Mouse (Mus musculus) embryonic facial prominence, embryonic 10.5 days (tissue): ENCODE results near the gene Fam107b. TPM values are rescaled to one million over a fixed set of nuclear protein-coding genes. Genes with fewer than 3 reads are reported as not detected.

ENCODE experiments used
- DNase-seq: peaks from one replicate; pipeline ENCODE4 v3.0.0-alpha.2; 2017; ENCODE audit warnings: low spot score
- H3K27ac ChIP-seq: fragments of 300-500 bp; sonication (generic); replicated peaks from 2 replicates; pipeline ENCODE4 v1.5.1; 2016; ENCODE audit warnings: mild to moderate bottlenecking
- H3K27me3 ChIP-seq: fragments of 300-500 bp; sonication (generic); replicated peaks from 2 replicates; pipeline ENCODE4 v1.6.1; 2016; ENCODE audit warnings: low read depth, mild to moderate bottlenecking; ENCODE audit not compliant: poor library complexity, severe bottlenecking
- H3K36me3 ChIP-seq: fragments of 300-500 bp; sonication (generic); replicated peaks from 2 replicates; pipeline ENCODE4 v1.6.1; 2016; ENCODE audit warnings: mild to moderate bottlenecking, moderate library complexity
- H3K4me1 ChIP-seq: fragments of 300-500 bp; sonication (generic); 2 replicates; pipeline ENCODE4 v1.6.1; 2016
- H3K4me3 ChIP-seq: fragments of 300-500 bp; sonication (generic); 2 replicates; pipeline ENCODE4 v1.5.1; 2016; ENCODE audit warnings: mild to moderate bottlenecking, moderate library complexity
- H3K9me3 ChIP-seq: fragments of 300-500 bp; sonication (generic); 2 replicates; pipeline ENCODE4 v1.6.1; 2016; ENCODE audit warnings: mild to moderate bottlenecking
- WGBS: fragments of 180-500 bp; shearing (Covaris S2); methylation state at CpG from one replicate; pipeline ENCODE4 v1.1.7; 2016; 5-methylcytosine and 5-hydroxymethylcytosine counted together
- polyA plus RNA-seq: library from polyadenylated mRNA; unstranded; fragments of >200 nt; fragmentation: Nextera tagmentation; extraction: Ambion mirVana; gene quantifications from 2 replicates; pipeline ENCODE4 v1.2.1, GENCODE M21; 2016

Fam107b gene
- polyA plus RNA-seq, 1 experiment from 2014 or later: 60.4 TPM

DNA sequence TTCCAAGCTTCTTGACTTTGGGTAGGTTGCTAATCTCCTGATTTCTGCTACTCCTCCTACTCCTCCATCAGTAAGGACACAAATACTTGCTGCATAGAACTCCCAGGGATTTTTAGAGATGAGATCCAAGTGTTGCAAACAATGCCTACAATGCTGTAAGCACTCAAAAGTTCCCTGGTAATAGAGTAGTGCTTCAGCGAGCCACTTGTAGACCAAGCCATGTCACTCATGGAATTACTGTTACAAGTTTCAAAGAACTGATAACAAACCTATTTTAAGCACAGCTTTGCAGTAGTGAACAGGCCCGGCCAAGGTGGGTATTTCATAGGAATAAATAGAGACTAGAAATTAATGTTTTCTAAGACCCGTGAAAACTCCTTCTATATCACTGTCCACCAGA, 174.8 kb downstream of the Fam107b start:
- no peaks in the 10 kb centered on the region for H3K9me3 ChIP-seq
- H3K27ac ChIP-seq: no peak overlapping the region
- H3K36me3 ChIP-seq: peaks cover 2% of the 10 kb centered on the region; the same call in 1 of the 2 replicates
- H3K27me3 ChIP-seq: no peaks in the 10 kb centered on the region
- H3K4me1 ChIP-seq: peaks cover 62% of the 10 kb centered on the region
- 83% methylated on average over 3 of the region's 3 CpGs for WGBS
- DNase-seq: no peak
- no peak overlapping the region for H3K4me3 ChIP-seq

DNA sequence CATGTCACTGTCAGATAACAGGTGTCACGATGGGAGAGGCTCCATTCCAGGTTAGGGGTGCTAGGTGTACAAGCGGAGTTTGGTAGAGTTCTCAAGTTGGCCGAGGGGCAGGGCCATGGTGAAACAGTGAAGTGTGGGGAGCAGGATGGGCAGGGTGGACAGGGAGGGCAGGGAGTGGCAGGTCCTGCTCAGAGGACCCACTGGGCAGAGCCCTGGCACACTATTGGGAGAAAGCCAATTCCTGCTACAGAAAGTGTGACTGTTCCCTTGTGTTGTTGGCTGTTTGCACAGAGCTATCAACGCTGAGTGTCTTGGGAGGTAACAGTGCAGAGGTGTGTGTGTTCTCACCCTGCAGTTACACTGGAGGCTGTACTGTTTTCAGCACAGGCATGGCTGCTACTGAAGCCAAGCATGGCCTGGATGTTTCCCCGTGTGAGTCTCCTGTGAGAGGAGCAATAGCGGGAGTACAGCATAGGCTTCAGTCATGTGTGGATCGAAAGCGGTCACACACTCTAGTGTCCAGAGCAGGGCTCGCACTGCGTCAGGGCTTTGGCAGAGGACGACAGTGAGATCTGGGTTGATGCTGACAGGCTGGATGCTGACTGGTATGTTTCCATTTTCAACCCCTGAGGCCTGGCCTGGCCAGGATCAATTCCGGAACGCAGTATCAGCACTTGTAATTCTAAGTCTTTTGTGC, 175.8 kb downstream of the Fam107b start:
- Histone ChIP-seq H3K4me1 (peaks cover 56% of the 10 kb centered on the region), H3K27me3 (no peaks in the 10 kb centered on the region), H3K4me3 (no peak overlapping the region), H3K27ac (no peak overlapping the region), H3K36me3 (peaks cover 2% of the 10 kb centered on the region; the same call in 1 of the 2 replicates), H3K9me3 (no peaks in the 10 kb centered on the region)
- WGBS: 87% methylated on average over 13 of the region's 13 CpGs
- no peak for DNase-seq

GRCm38 (mm10) chr2:3748714-3749503, 178.6 kb downstream of the Fam107b start:
- H3K27me3 ChIP-seq: no peaks in the 10 kb centered on the region
- peak; percentile 62 for DNase-seq
- H3K9me3 ChIP-seq: no peaks in the 10 kb centered on the region
- H3K27ac ChIP-seq: peak overlapping the region; percentile 75
- no peak overlapping the region for H3K4me3 ChIP-seq
- no peaks in the 10 kb centered on the region for H3K36me3 ChIP-seq
- 56% methylated on average over 12 of the region's 12 CpGs for WGBS
- H3K4me1 ChIP-seq: peaks cover 56% of the 10 kb centered on the region

DNA sequence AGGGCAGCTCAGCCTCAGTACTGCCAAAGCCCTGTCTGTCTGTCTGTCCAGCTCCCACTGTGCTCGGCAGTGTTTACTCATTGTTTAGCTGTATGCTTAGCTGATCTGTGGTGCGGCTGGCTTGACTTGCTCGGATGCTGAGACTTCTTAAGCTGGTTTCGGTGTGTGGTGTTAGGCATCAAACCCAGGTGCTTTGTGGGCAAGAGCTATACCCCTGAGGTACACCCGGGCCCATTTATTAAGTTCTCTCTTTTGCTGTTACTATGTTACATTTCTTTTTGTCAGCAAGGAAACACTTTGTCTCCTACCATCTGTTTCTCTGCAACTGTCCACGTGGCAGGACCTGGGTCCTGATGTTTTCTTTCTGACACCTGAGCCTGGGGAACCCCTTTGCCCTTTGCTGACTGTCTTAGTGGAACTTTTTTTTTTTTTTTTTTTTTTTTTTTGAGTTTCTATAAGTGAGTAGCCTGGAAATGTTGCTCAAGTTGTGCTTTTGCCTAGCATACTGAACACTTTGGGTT, 179.3 kb downstream of the Fam107b start:
- Histone ChIP-seq H3K27me3 (no peaks in the 10 kb centered on the region), H3K4me3 (no peak overlapping the region), H3K27ac (peak overlapping the region; percentile 75), H3K9me3 (no peaks in the 10 kb centered on the region), H3K4me1 (peaks cover 52% of the 10 kb centered on the region), H3K36me3 (no peaks in the 10 kb centered on the region)
- peak; percentile 38 for DNase-seq
- 55% methylated on average over 6 of the region's 6 CpGs for WGBS

DNA sequence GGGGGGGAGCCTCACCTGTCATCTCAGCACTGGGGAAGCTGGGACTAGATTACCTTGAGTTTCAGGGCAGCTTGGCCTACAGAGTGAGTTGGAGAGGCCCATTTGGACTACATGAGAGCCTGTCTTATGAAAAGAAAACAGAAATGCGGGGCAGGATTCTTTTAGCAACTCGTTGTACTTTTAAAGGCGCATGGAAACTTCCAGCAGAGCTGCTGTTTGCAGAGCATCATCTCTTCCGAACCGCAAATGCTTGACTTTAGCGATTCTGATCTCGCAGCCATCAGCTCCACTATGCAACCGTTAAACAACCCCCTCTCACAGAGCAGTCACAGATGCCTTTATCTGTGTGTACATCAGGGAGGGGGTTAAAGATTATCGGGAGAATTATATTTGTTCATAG, 179.8 kb downstream of the Fam107b start:
- no peak for DNase-seq
- WGBS: 84% methylated on average over 9 of the region's 9 CpGs
- peaks cover 50% of the 10 kb centered on the region for H3K4me1 ChIP-seq
- H3K27me3 ChIP-seq: no peaks in the 10 kb centered on the region
- no peak overlapping the region for H3K27ac ChIP-seq
- H3K36me3 ChIP-seq: no peaks in the 10 kb centered on the region
- no peak overlapping the region for H3K4me3 ChIP-seq
- H3K9me3 ChIP-seq: no peaks in the 10 kb centered on the region

DNA sequence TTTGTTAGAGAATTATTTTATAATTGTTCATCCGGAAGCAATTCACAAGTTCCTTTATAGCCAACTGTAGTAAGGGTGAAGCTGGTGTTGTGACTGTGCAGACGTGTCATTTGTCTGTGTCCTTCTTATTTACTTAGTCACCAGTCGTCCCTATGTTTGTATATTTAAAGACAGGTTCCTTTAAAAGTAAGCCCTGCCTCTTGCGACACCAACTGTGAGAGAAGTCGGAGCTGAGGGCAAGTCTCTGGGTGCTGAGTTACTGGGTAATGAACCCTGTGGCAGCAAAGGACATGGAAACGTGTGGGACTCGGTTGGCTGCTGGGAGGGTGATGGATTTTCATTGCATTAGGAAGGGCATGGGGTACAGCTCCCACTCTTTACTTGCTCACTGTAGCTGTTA, 182.1 kb downstream of the Fam107b start:
- peaks cover 40% of the 10 kb centered on the region for H3K4me1 ChIP-seq
- no peak overlapping the region for H3K4me3 ChIP-seq
- DNase-seq: no peak
- H3K27ac ChIP-seq: no peak overlapping the region
- no peaks in the 10 kb centered on the region for H3K27me3 ChIP-seq
- no peaks in the 10 kb centered on the region for H3K9me3 ChIP-seq
- no peaks in the 10 kb centered on the region for H3K36me3 ChIP-seq
- 75% methylated on average over 7 of the region's 7 CpGs for WGBS

DNA sequence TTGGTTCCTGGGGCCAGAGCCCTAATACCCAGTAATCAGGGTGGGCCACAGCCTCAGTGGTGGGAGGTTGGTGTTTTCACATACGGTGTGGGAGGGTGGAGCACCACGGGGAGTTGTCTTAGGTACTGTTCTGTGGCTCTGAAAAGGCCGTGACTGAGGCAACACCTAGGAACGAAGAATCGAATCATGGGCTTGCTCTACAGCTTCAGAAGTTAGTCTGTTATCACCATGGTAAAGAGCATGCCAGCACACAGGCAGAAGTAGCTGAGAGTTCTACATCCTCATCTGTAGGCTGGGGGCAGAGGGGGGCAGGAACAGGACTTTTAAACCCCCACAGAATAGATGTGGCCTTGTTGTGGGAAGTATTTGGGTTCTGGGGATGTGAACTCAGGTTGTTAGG, 182.6 kb downstream of the Fam107b start:
- 92% methylated on average over 5 of the region's 5 CpGs for WGBS
- H3K27me3 ChIP-seq: no peaks in the 10 kb centered on the region

DNA sequence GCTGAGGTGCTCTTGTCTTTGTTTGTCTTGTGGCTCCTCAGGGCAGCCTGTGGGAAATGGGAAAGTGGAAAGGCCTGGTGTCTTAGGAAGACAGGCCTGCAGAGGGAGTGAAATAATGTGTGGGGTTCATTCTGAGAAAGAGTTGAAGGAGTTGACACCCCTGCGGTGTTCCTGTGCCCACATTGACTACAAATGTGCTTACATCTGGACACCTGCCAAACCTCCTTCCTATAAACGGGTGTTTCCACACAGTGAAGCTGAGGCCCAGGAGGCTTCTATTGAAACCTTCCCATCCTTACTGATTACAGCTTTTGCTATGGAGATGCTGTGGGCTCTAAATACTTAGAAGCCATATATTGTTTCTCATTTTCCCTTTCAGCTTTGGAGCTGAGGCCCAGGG, 183.5 kb downstream of the Fam107b start:
- WGBS: 89% methylated on average over 2 of the region's 2 CpGs
- Histone ChIP-seq H3K27me3 (no peaks in the 10 kb centered on the region), H3K4me1 (peaks cover 32% of the 10 kb centered on the region), H3K36me3 (no peaks in the 10 kb centered on the region), H3K9me3 (no peaks in the 10 kb centered on the region), H3K4me3 (no peak overlapping the region), H3K27ac (no peak overlapping the region)
- no peak for DNase-seq

More for the DNA sequence above, 182.6 kb downstream of the Fam107b start:
- no peaks in the 10 kb centered on the region for H3K36me3 ChIP-seq
- peaks cover 40% of the 10 kb centered on the region for H3K4me1 ChIP-seq
- no peak for DNase-seq
- H3K27ac ChIP-seq: no peak overlapping the region
- no peak overlapping the region for H3K4me3 ChIP-seq
- H3K9me3 ChIP-seq: no peaks in the 10 kb centered on the region

DNA sequence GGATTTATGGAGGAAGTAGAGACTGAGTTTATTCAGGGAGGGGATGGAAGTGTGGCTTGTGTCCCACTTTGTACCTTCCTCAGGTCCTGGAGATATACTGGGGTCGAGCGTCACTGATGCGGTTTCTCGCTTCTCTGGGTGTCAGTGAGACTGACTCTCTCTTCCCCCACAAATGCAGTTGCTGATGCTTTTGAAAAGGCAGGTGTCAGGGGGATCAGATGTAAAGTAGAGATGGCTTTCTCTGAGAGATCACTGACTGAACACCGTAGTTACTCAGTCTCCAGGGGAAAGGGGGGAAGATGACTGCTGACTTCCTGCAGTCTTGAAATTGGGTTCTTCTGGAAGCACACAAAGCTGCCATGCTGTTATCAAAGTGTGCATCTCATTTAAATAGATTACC, 185.6 kb downstream of the Fam107b start:
- H3K4me3 ChIP-seq: no peak overlapping the region
- H3K27ac ChIP-seq: no peak overlapping the region
- no peaks in the 10 kb centered on the region for H3K27me3 ChIP-seq
- DNase-seq: no peak
- WGBS: 88% methylated on average over 5 of the region's 5 CpGs
- H3K9me3 ChIP-seq: no peaks in the 10 kb centered on the region
- H3K36me3 ChIP-seq: no peaks in the 10 kb centered on the region
- peaks cover 23% of the 10 kb centered on the region for H3K4me1 ChIP-seq

GRCm38 (mm10) chr2:3758406-3758805, 188.1 kb downstream of the Fam107b start:
- Histone ChIP-seq H3K9me3 (no peaks in the 10 kb centered on the region), H3K4me1 (peaks cover 35% of the 10 kb centered on the region), H3K36me3 (no peaks in the 10 kb centered on the region), H3K27ac (no peak overlapping the region), H3K27me3 (no peaks in the 10 kb centered on the region), H3K4me3 (no peak overlapping the region)
- 91% methylated on average over 6 of the region's 6 CpGs for WGBS
- DNase-seq: no peak

DNA sequence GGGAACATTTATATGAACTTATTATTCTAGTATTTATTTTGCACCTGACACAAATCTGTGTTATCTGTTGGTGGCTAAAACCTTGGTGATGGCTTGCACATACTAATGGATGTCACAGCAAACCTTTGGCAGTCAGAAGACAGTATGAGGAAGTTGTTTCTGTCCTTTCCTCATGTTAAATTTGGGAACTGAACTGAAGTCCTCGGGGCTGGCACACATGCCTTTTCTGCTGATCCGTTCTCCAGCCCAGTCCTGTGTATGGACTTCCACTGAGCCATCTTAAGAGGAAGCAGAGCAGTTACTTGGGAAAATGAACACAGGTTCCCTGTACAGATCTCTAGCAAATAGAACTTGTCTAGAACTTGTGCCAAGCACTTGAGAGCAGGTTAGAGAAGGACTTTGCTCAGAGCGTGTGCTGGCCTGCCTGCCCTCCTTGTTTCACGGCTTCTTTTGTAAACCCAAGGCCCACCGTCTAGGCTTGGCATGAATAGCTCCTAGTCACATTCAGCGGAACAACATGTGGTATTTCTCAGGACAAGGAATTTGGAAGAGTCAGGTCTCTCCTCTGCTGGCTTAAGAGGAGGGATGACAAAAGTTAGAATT, 190.0 kb downstream of the Fam107b start:
- Histone ChIP-seq H3K27ac (no peak overlapping the region; the same call in 1 of the 2 replicates), H3K27me3 (no peaks in the 10 kb centered on the region), H3K4me3 (no peak overlapping the region), H3K4me1 (peaks cover 26% of the 10 kb centered on the region), H3K9me3 (no peaks in the 10 kb centered on the region), H3K36me3 (no peaks in the 10 kb centered on the region)
- WGBS: 86% methylated on average over 6 of the region's 6 CpGs
- no peak for DNase-seq

GRCm38 (mm10) chr2:3764136-3764535, 193.8 kb downstream of the Fam107b start:
- 87% methylated on average over 6 of the region's 6 CpGs for WGBS

More at GRCm38 (mm10) chr2:3764136-3764535, 193.8 kb downstream of the Fam107b start:
- H3K27ac ChIP-seq: no peak overlapping the region
- no peak for DNase-seq
- H3K9me3 ChIP-seq: no peaks in the 10 kb centered on the region
- H3K36me3 ChIP-seq: no peaks in the 10 kb centered on the region
- no peaks in the 10 kb centered on the region for H3K27me3 ChIP-seq
- H3K4me3 ChIP-seq: no peak overlapping the region
- peaks cover 42% of the 10 kb centered on the region for H3K4me1 ChIP-seq
